Mouse (Mus musculus): ENCODE measurements around the gene Slc25a47.
A peak's percentile ranks its signal among the peaks of the same experiment; 100 is the strongest.

- TF ChIP-seq CTCF (conservative IDR thresholded peaks at IDR 0.05 in 1 of 2, IDR thresholded peaks at IDR 0.05 in 1 of 2; ENCODE audit: low read depth in 2 of 2, low read length in 2 of 2) (peak; percentile 65 to 70), POLR2A (IDR thresholded peaks at IDR 0.05; ENCODE audit: low read depth, low read length) (no peak), ZMIZ1 (IDR thresholded peaks at IDR 0.05; ENCODE audit: low read depth, low read length) (no peak), USF2 (conservative IDR thresholded peaks at IDR 0.05; ENCODE audit: low read depth, low read length) (no peak), UBTF (IDR thresholded peaks at IDR 0.05; ENCODE audit: low read depth, low read length) (no peak), ELF1 (IDR thresholded peaks at IDR 0.05; ENCODE audit: low read depth, low read length) (no peak), GABPA (IDR thresholded peaks at IDR 0.05; ENCODE audit: insufficient replicate concordance, low read depth, low read length) (no peak), KAT2A (IDR thresholded peaks at IDR 0.05; ENCODE audit: insufficient replicate concordance, low read length) (no peak), ZC3H11A (IDR thresholded peaks at IDR 0.05; ENCODE audit: low read depth, low read length) (no peak), EP300 (IDR thresholded peaks at IDR 0.05; ENCODE audit: low read length) (no peak)
Measured at GRCm38 (mm10) chr12:108903600-108904275, 67.9 kb downstream of the Slc25a47 start.
